Mouse (Mus musculus) urinary bladder, postnatal 25 days (tissue): Measurements from ENCODE around the gene Dnah17.

Experiments used
- DNase-seq: peaks from one replicate; pipeline ENCODE4 v3.0.0; 2022; ENCODE audit warnings: low spot score

Dnah17 gene

DNA sequence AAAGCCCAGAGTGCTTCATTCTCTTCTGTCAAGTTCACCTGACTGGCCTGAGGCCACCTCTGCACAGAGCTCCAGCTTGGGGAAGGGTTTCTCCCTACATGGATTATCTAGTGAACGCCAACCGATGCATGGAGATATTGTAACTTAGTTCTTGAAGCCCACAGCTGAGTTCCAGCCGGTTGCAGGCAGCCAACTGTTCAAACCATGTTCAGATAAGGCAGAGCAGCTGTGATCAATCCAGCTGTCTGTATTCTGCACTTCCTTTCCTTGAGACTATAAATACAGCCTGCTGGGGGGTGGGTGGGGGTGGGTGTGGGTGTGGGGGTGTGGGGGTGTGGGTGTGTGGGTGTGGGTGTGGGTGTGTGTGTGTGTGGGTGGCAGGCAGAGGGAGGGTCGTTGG is 45.3 kb downstream of the Dnah17 start:
- DNase-seq = no peak

DNA sequence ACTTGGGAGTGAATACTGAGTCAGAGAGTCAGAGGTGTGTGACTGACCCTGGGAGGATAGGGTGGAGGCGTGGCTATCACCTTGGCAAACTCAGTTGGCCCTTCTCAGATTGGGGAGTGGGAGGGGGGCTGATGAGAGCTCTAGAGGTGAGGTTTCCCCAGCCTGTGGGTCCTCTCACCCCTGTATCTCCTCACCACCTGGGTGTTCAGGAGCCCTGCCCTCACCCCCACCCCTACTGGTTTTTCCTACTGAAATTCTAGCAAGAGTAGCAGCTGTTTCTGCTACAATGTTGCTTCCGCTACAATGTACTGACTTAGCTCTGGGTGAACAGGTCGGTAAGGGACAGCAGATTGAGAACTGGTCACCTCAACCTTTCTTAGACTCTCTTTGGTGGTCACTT is 46.2 kb downstream of the Dnah17 start:
- no peak for DNase-seq

DNA sequence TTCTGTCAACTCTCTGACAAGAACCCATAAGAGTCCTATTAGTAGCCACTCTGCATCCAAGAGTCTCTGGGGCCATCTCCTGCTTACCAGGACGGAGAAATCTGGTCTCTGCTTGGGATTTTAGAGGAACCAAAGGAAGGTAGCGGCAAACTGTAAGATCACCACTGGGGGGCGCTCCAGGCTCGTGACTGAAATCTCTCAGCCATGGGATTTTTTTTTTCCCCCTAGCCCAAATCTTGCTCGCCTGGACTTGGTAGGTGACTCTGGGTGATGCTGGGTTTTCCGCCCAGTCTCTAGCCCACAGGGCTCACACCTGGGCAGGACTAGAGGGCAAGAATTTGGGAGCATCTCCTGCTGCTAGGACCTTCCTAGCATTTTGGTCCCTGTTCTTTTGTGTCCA is 46.6 kb downstream of the Dnah17 start:
- peak; percentile 62 for DNase-seq

DNA sequence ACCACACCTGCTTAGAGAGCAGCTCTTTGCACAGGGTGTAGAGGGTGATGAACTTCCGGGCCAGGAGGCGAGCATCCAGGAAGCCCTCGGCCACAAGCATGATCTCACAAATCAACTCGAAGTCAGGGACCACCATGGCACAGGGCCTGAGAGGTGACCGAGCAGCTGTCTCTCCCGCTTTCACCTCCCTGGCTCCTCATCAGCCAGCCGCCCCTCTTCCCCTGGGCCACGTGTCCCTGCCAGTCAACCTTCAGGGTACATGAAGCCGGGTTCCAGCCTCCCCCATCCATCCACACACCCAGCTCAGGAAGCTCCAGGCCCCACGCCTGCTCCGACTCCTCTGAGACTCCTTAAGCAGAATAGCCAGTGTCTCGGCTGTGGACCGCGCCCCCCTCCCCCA is 48.1 kb downstream of the Dnah17 start:
- no peak for DNase-seq

DNA sequence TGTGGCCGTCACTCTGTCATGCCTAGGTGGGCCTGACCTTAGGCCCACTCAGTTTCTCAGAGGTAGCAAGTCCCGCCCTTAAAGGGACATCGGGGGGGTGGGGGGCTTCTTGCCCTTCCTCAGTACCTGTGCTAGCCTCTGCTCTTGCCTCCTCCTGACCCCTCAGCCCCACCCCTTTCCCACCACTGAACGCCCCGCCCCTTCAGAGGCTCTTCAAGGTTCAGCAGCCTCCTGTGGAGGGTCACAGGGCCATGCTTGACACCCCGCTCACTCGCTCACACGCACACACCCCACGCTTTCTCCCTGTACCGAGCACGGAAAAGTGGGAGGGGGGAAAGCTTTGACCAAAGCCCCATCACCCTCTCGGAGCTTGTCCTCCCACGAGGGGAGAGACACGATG is 50.7 kb downstream of the Dnah17 start:
- no peak for DNase-seq

DNA sequence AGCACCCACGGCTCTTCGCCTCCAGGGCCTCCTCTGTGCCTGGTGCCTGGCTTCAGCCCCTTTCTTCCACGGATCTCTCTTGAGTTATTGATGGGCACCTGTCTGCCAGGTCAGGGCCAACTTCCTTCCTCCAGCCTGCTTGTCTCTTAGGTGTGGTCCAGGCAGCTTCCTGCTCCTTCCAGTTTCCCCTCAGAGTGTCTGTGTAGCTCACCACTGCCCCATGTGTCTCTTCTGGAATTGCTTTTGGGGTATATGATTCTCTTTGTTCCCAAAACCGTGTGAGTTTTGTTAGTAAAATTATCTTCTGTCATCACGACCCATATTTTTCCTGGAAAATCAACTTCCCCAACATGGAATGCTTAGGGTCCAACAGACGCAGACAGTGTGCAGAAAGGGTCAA is 53.5 kb downstream of the Dnah17 start:
- no peak for DNase-seq

DNA sequence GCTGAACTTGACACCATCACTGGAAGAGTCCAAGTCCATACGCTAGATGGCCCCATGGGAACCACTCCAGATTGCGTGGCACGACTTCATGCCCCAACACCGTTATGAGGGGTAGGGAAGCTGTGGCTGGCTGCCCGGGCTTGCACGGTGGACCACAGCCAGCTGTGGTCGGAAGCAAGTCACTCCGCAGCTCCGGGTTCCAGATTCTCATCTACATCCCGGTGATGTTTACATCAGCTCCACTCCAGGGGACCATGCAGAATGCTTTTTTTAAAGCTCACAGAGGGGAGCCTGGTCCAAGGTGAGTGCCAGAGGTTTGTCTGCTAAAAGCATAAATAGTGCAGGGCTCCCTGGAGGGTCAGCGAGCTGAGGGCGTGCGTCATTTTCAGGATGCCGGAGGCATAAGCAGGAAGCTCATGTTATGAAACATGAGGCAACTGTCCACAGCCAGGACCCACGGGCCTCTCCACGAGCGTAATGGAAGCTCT is 55.4 kb downstream of the Dnah17 start:
- DNase-seq = no peak

DNA sequence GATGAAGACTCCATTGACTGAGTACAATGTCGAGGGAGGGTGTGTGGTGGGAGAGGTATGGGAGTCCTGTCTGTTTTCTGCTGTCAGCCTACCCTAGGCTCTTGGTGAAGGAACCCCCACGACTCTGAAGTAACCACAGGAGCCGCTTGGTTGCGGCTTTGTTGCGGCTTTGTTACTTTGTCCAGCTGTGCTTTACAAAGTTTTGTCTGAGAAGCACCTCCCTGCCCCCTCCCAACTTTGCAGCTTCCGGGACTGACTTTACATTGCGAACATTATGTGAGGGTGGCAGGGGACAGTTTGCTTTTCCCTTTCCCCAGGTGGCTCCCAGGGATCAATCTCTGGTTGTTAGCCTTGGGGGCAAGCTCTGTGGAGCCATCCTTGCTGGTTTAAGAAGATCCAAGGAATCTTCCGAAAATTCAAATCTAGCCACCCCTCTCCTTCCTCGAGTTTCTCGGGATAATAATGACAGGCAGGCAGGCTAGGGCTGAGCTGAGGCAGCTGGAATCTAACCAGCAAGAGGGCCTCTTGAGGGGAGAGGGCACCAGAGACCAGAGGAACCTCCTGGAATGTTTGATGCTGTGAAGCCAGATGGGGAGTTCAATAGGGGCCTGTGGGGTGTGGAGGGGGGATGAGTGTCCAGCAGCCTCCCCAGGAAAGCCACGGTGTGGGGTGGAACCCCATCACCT is 59.1 kb downstream of the Dnah17 start:
- DNase-seq = no peak

DNA sequence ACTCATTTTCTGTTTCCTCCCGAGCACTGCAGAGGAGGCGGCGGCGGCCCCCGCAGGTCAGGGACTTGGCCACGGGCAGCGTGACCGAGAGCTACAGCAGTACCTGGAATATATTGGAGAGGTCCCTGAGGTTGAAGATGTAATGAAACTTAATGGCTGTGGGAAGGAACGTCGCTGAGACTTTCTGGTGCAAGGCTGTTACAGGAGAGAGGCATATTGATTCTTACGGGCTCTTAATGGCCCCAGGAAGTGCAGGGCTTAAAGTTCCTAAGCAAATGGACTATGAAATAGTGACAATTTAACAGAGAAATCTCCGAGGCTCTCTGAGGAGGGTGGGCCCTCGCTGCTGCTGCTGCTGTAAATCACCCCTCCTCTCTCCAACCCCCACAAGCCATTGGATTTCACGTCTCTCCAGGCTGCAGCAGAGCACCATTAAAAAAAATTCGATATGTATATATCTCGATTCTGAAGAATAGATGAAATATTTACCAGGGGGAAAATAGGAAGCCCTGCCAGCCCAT is 61.6 kb downstream of the Dnah17 start:
- no peak for DNase-seq

DNA sequence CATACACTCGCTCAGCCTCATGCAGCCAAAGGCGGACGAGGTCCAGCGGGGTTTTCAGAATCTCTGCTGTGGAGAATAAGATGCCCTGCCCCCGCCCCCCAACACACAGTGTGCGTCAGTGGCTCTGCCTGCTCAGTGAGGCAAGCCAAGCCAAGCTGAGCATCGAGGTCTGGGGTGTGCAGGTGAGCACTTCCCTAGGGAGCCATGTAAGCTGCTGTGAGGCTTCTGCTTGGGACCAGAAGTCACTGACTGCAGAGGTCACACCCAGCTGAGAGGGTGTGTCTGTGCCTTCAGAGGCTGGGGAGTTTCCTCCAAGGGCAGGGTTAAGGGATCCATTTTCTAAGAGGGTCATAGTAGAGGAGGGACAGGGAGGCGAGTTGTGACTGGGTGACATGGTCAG is 62.8 kb downstream of the Dnah17 start:
- no peak for DNase-seq

DNA sequence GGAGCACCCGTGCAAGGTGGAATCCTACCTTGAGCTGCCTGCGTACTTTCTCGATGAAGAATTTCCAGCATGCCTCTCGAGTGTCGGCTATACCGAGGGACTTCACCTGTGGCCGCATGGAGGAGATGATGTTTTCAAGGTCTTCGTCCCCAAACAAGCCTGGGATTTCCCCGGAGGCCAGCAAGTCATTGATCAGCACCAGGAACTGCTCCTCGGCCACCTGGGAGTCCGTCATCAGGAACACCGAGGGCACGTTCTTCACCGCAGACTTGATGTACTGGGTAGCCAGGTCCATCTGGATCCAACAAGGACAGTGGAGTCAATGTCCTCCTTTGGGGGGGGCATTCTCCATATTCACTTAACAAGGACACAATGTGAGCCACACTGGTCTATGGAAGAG is 70.4 kb downstream of the Dnah17 start:
- no peak for DNase-seq

DNA sequence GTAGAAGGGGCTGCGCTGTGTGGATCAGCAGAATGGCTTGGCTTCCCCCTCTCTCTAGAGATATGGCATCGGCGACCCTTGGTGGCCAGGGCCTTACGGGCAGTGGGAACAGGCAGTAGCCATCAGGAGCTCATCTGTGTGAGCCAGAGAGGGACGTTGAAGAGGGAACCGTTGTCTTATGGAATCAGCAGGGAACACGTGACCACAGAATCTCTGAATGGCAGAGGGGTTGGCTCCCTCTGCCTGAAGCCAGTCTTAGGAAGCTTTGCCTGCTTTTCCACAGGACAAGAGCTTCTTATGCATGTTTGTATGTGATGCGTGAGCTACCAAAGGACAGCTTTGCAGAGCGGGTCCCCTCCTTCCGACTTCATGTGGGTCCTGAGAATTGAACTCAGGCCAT is 71.6 kb downstream of the Dnah17 start:
- DNase-seq = no peak

DNA sequence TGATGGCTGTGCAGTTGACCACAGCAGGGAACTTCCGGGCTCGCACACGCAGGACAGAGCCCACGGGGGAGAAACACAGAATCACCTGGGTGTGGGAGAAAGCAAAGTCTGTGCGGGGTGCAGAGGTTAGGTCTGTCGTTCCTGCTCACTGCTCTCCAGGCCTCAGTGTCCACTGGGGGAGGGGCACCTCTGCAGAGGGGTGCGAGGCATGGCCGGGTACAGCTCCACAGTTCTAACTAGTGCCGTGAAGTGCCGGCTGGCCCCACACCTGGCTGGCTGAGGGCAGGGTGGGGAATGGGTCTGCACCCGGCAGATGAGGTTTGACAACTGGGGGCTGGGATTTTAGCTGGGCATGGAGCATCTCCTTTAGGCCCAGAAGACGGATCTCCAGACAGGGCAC is 72.1 kb downstream of the Dnah17 start:
- no peak for DNase-seq

DNA sequence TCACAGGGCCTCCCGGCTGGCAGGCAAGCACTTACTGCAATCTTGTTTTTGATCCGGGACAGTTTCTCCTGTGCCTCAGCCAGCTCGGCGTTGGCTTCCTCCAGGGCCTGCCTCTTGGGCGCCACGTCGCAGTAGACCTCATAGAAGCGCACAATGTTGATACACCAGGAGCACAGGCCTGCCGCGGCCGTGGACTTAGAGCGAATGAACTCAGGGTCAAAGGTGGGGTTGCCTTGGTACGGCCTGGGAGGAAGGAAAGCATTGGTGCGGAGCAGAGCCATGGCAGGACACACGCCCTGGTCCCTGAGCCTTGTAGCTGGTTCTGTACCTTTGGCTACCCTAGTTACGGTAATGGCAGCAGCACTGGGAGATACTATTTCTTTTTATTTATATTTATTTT is 80.3 kb downstream of the Dnah17 start:
- no peak for DNase-seq

DNA sequence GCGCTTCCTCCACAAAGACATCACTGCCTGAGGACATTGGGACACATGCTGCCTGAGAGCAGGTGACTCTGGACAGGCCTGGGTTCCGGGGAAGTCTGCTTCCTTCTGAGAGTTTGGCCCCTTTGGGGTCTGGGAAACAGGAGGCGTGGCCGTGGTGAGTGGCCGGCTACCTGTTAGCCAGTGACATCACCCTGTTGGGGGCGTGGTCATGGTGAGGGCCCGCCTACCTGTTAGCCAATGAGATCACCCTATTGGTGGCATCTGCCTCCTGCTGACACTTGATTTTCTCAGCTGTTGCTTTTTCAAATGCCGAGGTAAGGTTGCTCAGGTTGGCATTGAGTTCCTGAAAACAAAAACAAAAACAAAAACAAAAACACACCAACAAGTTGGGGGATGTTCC is 80.8 kb downstream of the Dnah17 start:
- no peak for DNase-seq

DNA sequence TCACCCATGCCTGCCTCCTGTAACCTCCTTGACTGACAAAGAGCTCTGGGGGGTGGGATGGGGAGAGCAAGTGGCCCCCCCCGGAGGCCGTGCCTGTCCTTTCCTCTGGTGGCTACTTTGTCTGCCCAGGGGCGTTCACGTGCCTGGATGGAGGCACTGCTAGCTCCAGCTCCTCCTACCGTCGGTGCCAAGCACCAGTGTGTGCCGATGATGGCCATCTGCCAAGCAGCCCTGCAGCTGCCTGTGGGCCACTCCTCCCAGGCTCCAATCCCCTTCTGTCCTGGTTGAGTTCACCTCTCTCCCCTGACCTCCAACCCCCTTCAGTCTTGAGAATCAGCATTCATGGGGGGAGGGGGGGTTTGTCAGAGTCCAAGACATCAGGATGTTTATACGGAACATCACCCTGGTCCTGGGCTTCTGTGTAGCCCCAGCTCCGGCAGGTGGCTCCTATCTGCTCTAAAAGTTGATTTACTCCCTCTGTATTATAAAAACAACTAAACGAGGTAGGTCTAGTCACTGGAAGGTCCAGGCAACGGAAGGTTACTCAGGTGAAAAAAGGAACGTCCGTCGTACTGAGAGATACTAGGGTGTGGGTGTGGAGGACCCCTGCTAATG is 87.0 kb downstream of the Dnah17 start:
- DNase-seq = no peak

DNA sequence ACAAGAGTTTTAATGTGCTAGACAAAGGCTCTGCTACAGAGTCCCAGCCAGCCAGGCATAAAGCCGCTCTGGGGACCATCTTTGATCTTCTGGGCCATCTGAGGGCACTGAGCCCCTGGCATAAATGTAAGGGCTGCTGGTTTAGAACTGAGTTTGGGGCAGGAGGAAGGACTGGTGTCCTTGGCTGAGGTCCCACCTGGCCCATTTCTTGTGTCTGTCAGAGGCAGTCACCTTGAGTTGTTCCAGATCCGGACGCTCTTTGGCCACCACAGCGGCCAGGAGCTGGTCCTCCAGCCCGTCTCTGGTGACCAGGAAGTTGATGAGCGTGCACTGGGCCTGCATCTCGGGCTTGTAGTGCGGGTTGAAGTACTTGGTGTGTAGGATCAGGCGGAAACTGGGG is 87.6 kb downstream of the Dnah17 start:
- DNase-seq = no peak

DNA sequence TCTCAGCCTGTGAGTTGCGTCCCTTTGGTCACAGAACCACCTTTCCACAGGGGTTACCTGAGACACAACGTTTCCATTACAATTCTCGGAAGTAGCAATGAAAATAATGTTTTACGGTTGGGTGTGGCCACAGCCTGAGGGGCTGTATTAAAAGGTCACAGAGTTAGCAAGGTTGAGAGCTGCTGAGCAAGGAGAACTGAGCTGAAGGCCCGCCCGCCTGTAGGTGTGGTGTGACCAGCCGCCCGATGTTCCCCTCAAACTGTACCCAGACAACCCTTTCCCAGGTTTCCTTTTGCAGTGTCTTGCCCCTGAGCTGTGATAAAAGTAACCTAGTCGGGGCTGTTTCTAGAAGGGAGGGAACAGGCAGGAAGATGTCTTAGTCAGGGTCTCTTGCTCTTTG is 95.4 kb downstream of the Dnah17 start:
- no peak for DNase-seq

DNA sequence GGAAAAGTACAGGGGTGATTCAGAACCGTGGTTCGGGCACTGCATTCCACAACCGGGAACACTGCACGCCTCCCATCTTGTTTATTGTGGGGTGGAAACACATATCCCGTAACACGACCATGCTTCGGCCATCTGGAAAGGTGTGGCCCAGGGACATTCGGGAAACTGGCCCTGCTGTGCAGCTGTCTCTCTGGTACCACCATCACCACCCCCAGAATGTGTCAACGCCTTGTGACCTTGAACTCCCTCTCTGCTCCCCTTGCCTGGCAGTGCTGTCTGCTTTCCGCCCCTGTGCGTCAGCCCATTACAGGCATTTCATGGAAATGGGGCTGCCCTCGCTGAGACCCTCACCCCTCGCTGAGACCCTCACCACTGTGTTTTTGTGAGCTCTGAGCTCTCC is 96.0 kb downstream of the Dnah17 start:
- DNase-seq = no peak

DNA sequence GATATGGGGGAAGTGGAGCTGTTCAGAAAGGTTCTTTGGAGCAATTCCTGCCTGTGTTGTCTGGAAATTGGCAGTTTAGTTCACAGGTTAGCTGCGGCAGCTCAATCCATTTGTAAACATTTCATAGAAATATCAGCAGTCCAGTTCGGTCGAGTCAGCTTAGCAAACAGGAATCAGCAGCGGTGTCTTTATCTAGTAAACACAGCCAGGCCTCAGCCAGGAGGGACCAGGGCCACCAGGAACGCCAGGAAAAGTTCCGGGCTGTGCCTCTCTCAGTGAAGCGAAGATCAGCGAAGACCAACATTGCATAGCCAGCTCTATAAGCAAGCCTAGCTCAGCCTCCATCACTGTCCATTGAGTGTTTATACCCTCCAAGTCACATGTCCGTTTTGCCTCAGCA is 99.3 kb downstream of the Dnah17 start:
- DNase-seq = no peak

DNA sequence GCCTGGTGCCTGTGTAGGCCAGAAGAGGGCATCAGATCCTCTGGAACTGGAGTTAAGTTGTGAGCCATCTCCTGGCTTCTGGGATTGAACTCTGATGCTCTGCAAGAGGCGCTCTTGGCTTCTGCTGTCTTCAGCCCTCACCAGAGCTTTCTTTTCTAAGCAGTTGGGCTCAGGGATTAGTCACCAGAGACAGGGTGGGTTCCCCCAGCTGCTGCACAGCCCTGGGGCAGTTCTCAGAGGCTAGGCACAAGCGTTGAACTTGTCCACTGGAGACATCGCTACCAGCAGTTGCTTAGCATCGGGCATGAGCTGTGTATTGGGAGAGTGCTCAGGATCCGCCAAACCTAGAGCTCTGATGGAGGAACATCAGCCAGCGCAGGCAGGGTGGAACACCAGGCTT is 101.3 kb downstream of the Dnah17 start:
- no peak for DNase-seq

DNA sequence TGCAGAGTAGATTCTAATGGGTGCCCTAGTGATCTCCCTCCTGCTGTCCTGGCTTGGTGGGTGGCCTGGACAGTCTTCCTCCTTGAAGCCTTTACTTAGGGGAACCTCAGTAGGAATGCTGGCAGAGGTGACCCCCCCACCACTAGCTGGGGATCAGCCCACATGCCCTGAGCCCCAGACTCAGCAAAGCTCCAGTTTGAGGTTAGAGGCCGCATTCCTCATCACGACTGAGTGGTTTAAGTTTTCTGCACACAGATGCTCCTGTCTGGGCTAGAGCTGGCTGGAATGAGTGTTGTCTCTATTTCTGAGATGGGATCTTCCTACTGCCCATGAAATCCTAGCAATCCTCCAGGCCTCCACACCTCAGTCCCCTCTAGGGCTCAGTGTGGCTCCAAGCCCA is 106.3 kb downstream of the Dnah17 start:
- DNase-seq = no peak

DNA sequence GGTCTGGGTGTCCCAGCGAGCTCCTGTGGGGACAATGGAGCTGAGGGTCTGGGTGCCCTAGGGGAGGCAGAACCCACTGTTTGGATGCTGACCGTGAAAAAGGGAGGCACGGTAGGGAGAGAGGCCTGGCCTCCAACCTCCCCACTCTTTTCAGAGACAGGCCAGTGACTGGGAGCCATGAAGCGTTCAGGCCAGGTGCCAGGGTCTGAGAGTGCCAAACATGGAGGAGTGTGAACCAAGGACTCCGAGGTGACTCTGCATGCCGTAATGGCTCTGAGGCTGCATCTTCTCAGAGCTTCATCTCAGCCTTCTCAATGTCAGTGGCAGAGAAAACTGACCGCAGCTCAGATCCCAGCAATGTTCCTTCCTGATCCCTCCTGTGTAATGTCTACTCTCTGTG is 107.0 kb downstream of the Dnah17 start:
- DNase-seq = no peak

DNA sequence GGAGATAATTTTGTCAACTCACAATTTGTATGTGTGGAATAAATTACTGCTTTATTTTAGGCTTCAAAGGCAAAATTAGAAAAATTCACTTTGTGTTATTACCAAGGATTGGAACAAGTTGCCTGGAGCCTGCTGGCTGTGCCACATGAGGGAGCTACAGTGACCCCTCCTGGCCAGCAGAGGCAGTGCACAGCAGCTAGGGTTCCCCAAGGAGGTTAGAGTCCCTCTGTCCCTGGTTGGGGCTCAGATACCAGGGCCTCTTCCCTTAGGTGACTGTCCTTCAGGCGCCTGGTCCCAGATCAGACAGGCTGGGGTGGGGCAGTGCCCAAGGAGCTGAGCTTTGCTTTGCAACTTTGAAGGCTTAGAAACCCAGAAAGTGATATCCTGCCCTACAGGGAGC is 108.6 kb downstream of the Dnah17 start:
- peak; percentile 65 for DNase-seq
